Mouse (Mus musculus) right cerebral cortex, postnatal 36 days (tissue): ENCODE results near the gene Bcl2l1.
A peak's percentile ranks its signal among the peaks of the same experiment; 100 is the strongest.

Source experiments
- DNase-seq, 2 experiments: peaks; one replicate each; pipeline ENCODE4 v3.0.0; 2022; ENCODE audit warnings: low spot score in 2 of 2, mixed read lengths in 1 of 2

The Bcl2l1 gene

GRCm38 (mm10) chr2:152737306-152738221, 94.0 kb downstream of the Bcl2l1 start:
- no peak for DNase-seq

DNA sequence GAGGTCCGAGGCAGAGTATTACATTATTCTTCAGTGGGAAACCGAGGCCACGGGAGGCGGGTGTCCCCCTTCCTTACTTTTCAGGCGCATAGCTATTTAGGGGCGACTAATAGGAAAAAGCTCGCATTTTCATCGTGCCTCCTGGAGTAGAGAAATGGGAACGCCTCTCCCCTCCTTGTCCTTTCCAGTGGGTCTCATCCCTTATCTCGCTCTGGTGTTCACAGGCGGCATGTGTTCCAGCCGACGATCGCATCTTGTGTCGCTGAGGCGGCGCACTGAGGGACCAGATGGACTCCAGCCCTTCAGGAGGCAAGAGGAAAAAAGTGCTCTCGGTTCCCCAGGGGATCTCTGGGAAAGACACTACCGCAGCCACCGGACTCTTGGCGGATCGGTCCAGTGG, 94.8 kb downstream of the Bcl2l1 start:
- no peak for DNase-seq

- peak; percentile 35 to 59 for DNase-seq
Observed at GRCm38 (mm10) chr2:152736090-152736601, 95.4 kb downstream of the Bcl2l1 start, which contains the start of gene Id1. Gene Id1 (plus strand): TSS chr2:152736251.

DNA sequence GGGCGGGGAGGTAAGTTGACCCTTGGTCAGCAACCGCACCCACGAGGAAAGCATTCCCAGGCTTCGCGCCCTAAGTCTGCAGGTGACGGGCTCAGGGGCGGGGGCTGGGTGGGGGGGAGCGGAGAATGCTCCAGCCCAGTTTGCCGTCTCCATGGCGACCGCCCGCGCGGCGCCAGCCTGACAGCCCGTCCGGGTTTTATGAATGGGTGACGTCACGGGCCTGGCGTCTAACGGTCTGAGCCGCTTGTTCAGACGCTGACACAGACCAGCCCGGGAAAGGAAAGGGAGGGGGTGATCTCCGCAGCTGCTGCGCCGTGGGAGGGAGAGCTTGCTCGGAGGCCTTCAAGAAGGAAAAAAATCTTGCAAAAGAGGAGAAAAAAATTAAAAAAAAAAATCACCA, 96.5 kb downstream of the Bcl2l1 start:
- DNase-seq = peak; percentile 92 to 95

- no peak for DNase-seq
Observed at GRCm38 (mm10) chr2:152734501-152734900, 97.0 kb downstream of the Bcl2l1 start.

- DNase-seq = no peak
Observed at GRCm38 (mm10) chr2:152733201-152733600, 98.3 kb downstream of the Bcl2l1 start.
